Mouse (Mus musculus) kidney, adult 2 months (tissue): Measurements from ENCODE around the gene Sept9. TPM values are rescaled to one million over a fixed set of nuclear protein-coding genes. Genes with fewer than 3 reads are reported as not detected.

ENCODE experiments used
- DNase-seq: peaks from one replicate; pipeline ENCODE4 v3.0.0; 2021
- H3K27ac ChIP-seq: fragments of 200-500 bp; 2 replicates; pipeline ENCODE4 v1.5.1; 2012; ENCODE audit warnings: low read depth, low read length, control low read depth, inconsistent platforms; ENCODE audit not compliant: insufficient read depth
- H3K27me3 ChIP-seq: fragments of 200-500 bp; replicated peaks from 2 replicates; pipeline ENCODE4 v1.6.1; 2012; ENCODE audit warnings: mild to moderate bottlenecking, moderate library complexity, low read length, inconsistent platforms; ENCODE audit not compliant: control insufficient read depth, insufficient read depth
- H3K36me3 ChIP-seq: fragments of 200-500 bp; 2 replicates; pipeline ENCODE4 v1.6.1; 2012; ENCODE audit warnings: mild to moderate bottlenecking, moderate library complexity, low read length, inconsistent platforms; ENCODE audit not compliant: control insufficient read depth, insufficient read depth
- H3K4me1 ChIP-seq: fragments of 200-500 bp; 2 replicates; pipeline ENCODE4 v1.6.1; 2011; ENCODE audit warnings: low read length; ENCODE audit not compliant: control insufficient read depth, insufficient read depth
- H3K4me3 ChIP-seq: fragments of 200-500 bp; 2 replicates; pipeline ENCODE4 v1.5.1; 2011; ENCODE audit warnings: mild to moderate bottlenecking, low read depth, low read length, control low read depth; ENCODE audit not compliant: insufficient read depth
- CTCF ChIP-seq: fragments of 200-500 bp; conservative IDR thresholded peaks from 2 replicates; pipeline ENCODE4 v1.5.1; 2011; ENCODE audit warnings: low read depth, mild to moderate bottlenecking, control low read depth, low read length, moderate library complexity, mixed read lengths; ENCODE audit not compliant: insufficient read depth, insufficient read length
- POLR2A ChIP-seq: fragments of 200-500 bp; IDR thresholded peaks from one replicate; pipeline ENCODE4 v1.6.1; 2011; ENCODE audit warnings: low read depth, low read length, control low read depth
- WGBS: fragments of 180-500 bp; shearing (Covaris S2); methylation state at CpG from one replicate; pipeline ENCODE4 v1.1.7; 2018; 5-methylcytosine and 5-hydroxymethylcytosine counted together
- polyA plus RNA-seq: library from polyadenylated mRNA; depleted of rRNA; stranded (reverse); fragments of >200 nt; gene quantifications from 2 replicates; pipeline ENCODE4 v1.2.3, GENCODE M21; 2012

Gene Sept9
- polyA plus RNA-seq, 1 experiment: 25.9 TPM

DNA sequence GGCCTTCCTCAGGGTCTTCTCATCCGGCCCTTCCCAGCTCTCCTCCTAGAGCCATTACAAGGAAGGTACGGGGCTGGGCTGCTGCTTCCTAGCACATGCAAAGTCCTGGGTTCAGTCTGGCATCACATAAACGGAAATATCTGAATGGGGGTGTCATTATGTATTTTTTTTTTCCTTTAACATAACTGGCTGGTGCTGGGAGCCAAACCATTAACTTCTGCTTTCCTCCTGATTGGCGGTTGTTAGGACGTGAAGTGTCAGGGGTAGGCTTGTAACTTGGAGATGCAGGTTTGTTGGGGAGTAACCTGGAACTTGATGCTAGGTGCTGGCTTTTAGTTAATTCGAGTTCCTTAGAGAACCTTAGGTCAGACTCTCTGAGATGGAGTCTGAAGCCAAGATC is 203.6 kb downstream of the Sept9 start:
- no peak overlapping the region for H3K4me3 ChIP-seq
- H3K36me3 ChIP-seq: no peaks in the 10 kb centered on the region
- WGBS: 81% methylated on average over 6 of the region's 6 CpGs
- TF ChIP-seq CTCF (no peak), POLR2A (no peak)
- no peaks in the 10 kb centered on the region for H3K27me3 ChIP-seq
- DNase-seq: no peak
- H3K4me1 ChIP-seq: no peaks in the 10 kb centered on the region
- H3K27ac ChIP-seq: no peak overlapping the region

GRCm38 (mm10) chr11:117403781-117404180 is 204.3 kb downstream of the Sept9 start:
- Histone ChIP-seq H3K4me3 (no peak overlapping the region), H3K4me1 (0 out of 2 replicates have a peak, but pooled peaks cover 1% of the 10 kb centered on the region), H3K36me3 (no peaks in the 10 kb centered on the region), H3K27me3 (no peaks in the 10 kb centered on the region), H3K27ac (no peak overlapping the region)
- 76% methylated on average over 7 of the region's 7 CpGs for WGBS
- no peak for DNase-seq
- TF ChIP-seq CTCF (no peak), POLR2A (no peak)

DNA sequence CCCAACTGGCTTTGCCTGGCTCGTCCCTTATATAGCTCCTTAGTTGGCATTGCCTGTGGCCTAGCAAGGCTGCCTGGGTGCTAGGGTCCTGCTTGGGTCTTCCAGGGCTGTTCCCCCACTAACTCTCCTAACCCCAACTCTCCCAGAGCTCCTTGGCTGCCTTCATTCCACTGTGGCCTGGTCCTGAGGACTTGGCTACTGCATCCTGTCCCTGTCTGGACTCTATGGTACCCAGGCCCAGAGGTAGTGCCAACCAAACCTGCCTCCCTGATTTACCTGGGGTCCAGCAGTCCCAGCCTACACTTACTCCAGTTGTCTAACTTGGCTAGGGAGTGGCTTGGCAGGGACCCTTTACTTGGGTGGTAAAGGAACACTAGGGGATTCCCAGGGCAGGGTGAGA is 207.2 kb downstream of the Sept9 start:
- no peak overlapping the region for H3K27ac ChIP-seq
- H3K4me1 ChIP-seq: 0 out of 2 replicates have a peak, but pooled peaks cover 5% of the 10 kb centered on the region
- no peak for TF ChIP-seq CTCF
- TF ChIP-seq POLR2A: no peak
- no peak for DNase-seq
- no peaks in the 10 kb centered on the region for H3K36me3 ChIP-seq
- WGBS: 93% methylated on average over 1 of the region's 1 CpGs
- no peak overlapping the region for H3K4me3 ChIP-seq
- no peaks in the 10 kb centered on the region for H3K27me3 ChIP-seq

DNA sequence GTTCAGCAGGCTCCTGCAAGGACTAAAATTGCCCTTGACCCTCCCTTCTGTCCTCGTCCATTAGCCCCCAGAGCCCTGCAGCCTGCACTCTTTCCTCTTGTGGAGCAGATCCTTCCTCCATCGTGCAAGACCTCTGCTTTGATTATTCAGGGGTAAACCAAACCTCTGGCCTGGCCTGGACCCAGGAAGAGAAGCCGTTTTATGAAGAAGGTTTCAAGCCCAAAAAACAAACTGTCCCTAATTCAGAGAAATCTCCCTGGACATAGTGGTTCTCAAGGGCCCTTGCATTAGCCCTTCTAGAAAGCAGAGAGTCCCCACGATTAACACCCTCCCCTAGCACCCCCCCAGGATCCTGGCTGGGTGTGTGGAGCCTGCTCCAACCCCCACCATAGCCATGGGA is 207.7 kb downstream of the Sept9 start:
- H3K36me3 ChIP-seq: no peaks in the 10 kb centered on the region
- TF ChIP-seq POLR2A (no peak), CTCF (no peak)
- no peaks in the 10 kb centered on the region for H3K27me3 ChIP-seq
- 41% methylated on average over 4 of the region's 4 CpGs for WGBS
- no peak for DNase-seq
- no peak overlapping the region for H3K27ac ChIP-seq
- H3K4me3 ChIP-seq: no peak overlapping the region
- H3K4me1 ChIP-seq: 0 out of 2 replicates have a peak, but pooled peaks cover 5% of the 10 kb centered on the region

DNA sequence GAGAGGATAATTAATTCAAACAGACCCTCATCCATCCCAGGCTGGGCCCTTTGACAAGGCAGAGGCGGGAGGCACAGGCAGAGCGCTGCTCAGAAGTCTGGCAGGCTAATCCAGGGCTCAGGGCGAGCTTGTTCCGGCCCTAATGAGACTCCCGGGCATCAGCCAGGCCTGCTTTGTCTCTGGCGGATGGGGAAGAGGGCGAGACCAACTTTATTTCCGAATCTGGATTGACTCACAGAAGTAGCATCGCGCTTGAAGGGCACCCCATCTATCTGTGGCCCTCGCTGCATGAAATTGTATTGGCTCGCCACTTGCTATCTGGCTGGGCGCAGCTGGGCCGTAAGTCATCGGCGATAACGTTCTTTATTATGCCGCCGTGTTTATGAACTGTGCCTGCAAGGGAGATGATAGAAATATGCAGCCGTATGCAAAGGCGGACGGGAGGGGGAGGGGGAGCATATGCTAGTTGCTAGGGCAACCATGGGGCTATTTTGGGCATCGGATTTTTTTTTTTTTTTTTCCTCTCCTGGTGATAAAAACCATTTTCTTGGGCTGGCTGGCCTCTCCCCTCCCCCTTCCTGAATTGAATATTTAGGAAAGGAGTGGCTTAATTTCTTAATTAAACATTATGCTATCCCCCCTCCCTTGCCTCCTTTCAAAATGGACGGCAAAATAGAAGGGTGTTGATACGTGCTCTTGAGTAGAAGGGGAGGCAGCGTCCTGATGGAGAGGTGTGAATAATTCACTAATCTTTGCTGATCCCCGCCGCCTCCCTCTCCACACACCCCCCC is 208.4 kb downstream of the Sept9 start:
- no peaks in the 10 kb centered on the region for H3K27me3 ChIP-seq
- peak; percentile 59 for DNase-seq
- H3K4me3 ChIP-seq: peak overlapping the region; percentile 16; the same call in 1 of the 2 replicates
- 0 out of 2 replicates have a peak, but pooled peaks cover 5% of the 10 kb centered on the region for H3K4me1 ChIP-seq
- H3K36me3 ChIP-seq: no peaks in the 10 kb centered on the region
- no peak overlapping the region for H3K27ac ChIP-seq
- TF ChIP-seq CTCF (no peak), POLR2A (no peak)
- WGBS: 6% methylated on average over 28 of the region's 28 CpGs

- no peak for TF ChIP-seq CTCF
- TF ChIP-seq POLR2A: no peak
- Histone ChIP-seq H3K4me1 (0 out of 2 replicates have a peak, but pooled peaks cover 5% of the 10 kb centered on the region), H3K36me3 (no peaks in the 10 kb centered on the region), H3K27ac (no peak overlapping the region), H3K27me3 (no peaks in the 10 kb centered on the region), H3K4me3 (no peak overlapping the region)
- WGBS: 15% methylated on average over 16 of the region's 16 CpGs
- DNase-seq: peak; percentile 25
Measured at GRCm38 (mm10) chr11:117408442-117409031, 209.1 kb downstream of the Sept9 start.

DNA sequence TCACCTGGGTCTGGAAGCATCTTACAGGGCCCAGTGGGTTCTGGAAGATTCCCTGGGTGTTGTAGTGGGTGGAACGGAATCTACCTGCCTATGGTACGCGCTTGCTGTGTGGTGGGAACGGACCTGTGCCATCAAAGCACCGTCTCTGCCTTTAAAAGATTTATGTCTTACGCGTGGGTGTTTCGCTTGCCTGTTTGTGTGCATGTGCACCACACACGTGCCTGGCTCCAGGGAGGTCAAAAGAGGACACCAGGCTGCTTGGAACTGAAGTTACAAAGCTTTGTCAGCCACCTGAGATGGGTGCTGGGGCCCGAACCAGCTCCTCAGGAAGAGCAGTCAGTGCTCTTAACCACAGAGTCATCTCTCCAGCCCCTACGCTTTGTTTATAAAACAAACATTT is 209.9 kb downstream of the Sept9 start:
- H3K4me1 ChIP-seq: 0 out of 2 replicates have a peak, but pooled peaks cover 5% of the 10 kb centered on the region
- no peak overlapping the region for H3K4me3 ChIP-seq
- no peak for DNase-seq
- WGBS: 44% methylated on average over 11 of the region's 11 CpGs
- no peaks in the 10 kb centered on the region for H3K27me3 ChIP-seq
- no peak overlapping the region for H3K27ac ChIP-seq
- TF ChIP-seq CTCF (no peak), POLR2A (no peak)
- H3K36me3 ChIP-seq: no peaks in the 10 kb centered on the region
